Mouse (Mus musculus) spleen, postnatal 4 days (tissue): Measurements from ENCODE around the gene Sla2.
"Not testable (repeated sequence)": the region's sequence is repeated elsewhere in the genome, so short reads cannot be mapped to it uniquely, and the experiment has no call there.

Experiments
- DNase-seq, 2 experiments: peaks; one replicate each; pipeline ENCODE4 v3.0.0; 2022; ENCODE audit warnings: low spot score in 2 of 2

Sla2 gene

GRCm38 (mm10) chr2:156869554-156869953 is 17.4 kb downstream of the Sla2 start:
- no peak for DNase-seq

GRCm38 (mm10) chr2:156868994-156869393 is 18.0 kb downstream of the Sla2 start:
- DNase-seq, result no peak

- no peak for DNase-seq
Measured at GRCm38 (mm10) chr2:156864481-156864880, 22.5 kb downstream of the Sla2 start.

GRCm38 (mm10) chr2:156863487-156864160 is 23.4 kb downstream of the Sla2 start:
- peak; percentile 65 to 78 for DNase-seq

- DNase-seq, result peak; percentile 98
Measured at GRCm38 (mm10) chr2:156862772-156863486, 24.1 kb downstream of the Sla2 start, which contains the start of gene Rab5if. Rab5if (plus strand) TSS chr2:156863128.

- peak; percentile 28 to 72 for DNase-seq
Measured at GRCm38 (mm10) chr2:156862041-156862717, 24.8 kb downstream of the Sla2 start.

- no peak for DNase-seq
Measured at GRCm38 (mm10) chr2:156858671-156859070, 28.3 kb downstream of the Sla2 start.

- no peak for DNase-seq
Measured at GRCm38 (mm10) chr2:156857835-156858234, 29.2 kb downstream of the Sla2 start, which contains the start of gene 4930518I15Rik. 4930518I15Rik (minus strand) TSS chr2:156857946.

- DNase-seq, result no peak
Measured at GRCm38 (mm10) chr2:156857385-156857791, 29.6 kb downstream of the Sla2 start.

GRCm38 (mm10) chr2:156856311-156856710 is 30.7 kb downstream of the Sla2 start:
- no peak for DNase-seq

- DNase-seq, result not testable (repeated sequence)
Measured at GRCm38 (mm10) chr2:156853999-156854771, 32.8 kb downstream of the Sla2 start.

- DNase-seq, result not testable (repeated sequence)
Measured at GRCm38 (mm10) chr2:156853584-156853983, 33.4 kb downstream of the Sla2 start.

GRCm38 (mm10) chr2:156850505-156850904 is 36.5 kb downstream of the Sla2 start:
- no peak for DNase-seq

- no peak for DNase-seq
Measured at GRCm38 (mm10) chr2:156848526-156849182, 38.3 kb downstream of the Sla2 start.

GRCm38 (mm10) chr2:156847653-156848052 is 39.3 kb downstream of the Sla2 start:
- no peak for DNase-seq

GRCm38 (mm10) chr2:156844715-156845114 is 42.3 kb downstream of the Sla2 start:
- no peak for DNase-seq

GRCm38 (mm10) chr2:156843331-156843730 is 43.7 kb downstream of the Sla2 start:
- no peak for DNase-seq

- no peak for DNase-seq
Measured at GRCm38 (mm10) chr2:156842711-156843110, 44.3 kb downstream of the Sla2 start.

GRCm38 (mm10) chr2:156841841-156842706 is 44.9 kb downstream of the Sla2 start:
- peak; percentile 57 to 80 for DNase-seq
